Mouse (Mus musculus): Measurements from ENCODE around the gene Olfr118. TPM values are rescaled to one million over a fixed set of nuclear protein-coding genes. Genes with fewer than 3 reads are reported as not detected.
"Not testable (repeated sequence)": the region's sequence is repeated elsewhere in the genome, so short reads cannot be mapped to it uniquely, and the experiment has no call there.

Olfr118 gene
- polyA plus RNA-seq (2012): not detected in 2 replicates

- H3K27me3 ChIP-seq (ENCODE audit: control insufficient read depth): no peaks in the 10 kb centered on the region
- H3K9me3 ChIP-seq (ENCODE audit: control insufficient read depth, low read length): no peaks in the 10 kb centered on the region
These were observed at the start of gene Olfr118 for GRCm38 (mm10) chr17:37666688-37667087. Gene Olfr118, plus strand, starts transcription at chr17:37666988.

DNA sequence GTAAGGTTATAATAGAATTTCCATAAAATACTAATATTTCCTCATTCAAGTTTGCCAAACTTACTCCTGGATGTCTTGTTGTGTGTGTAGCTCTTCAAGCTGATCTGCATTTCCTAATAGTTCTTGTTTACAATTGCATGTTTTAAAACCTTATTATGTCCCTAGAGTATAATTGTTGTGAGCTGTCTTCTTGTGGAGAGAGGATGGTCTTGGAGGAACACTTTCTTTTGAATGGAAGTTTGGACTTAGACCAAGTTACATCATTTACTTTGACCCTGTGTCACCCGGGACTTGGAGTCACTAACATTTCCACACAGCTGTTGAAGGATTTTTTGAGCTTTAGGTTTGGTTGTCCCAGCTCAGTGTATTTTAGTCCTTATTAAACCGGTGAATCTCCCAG, 39.8 kb upstream of the Olfr118 start, which contains the start of the genes Olfr115 and Olfr116:
Gene Olfr115 (minus strand): TSS at position 101 of the 400 bp plus-strand sequence.
Gene Olfr116 (minus strand): TSS at position 191 of the 400 bp plus-strand sequence.
- Histone ChIP-seq H3K9me3 (ENCODE audit: control insufficient read depth, low read length) (peaks cover 4% of the 10 kb centered on the region), H3K4me3 (replicated peaks) (no peak within 1 kb of the TSS), H3K27me3 (ENCODE audit: control insufficient read depth) (no peaks in the 10 kb centered on the region), H3K36me3 (ENCODE audit: control insufficient read depth) (no peaks in the 10 kb centered on the region), H3K4me1 (ENCODE audit: control insufficient read depth) (no peaks in the 10 kb centered on the region)
- TF ChIP-seq GATA1 (IDR thresholded peaks at IDR 0.05; ENCODE audit: low read length) (no peak), TAL1 (IDR thresholded peaks at IDR 0.05; ENCODE audit: low read length) (no peak)

More at GRCm38 (mm10) chr17:37666688-37667087, at the start of gene Olfr118:
- TF ChIP-seq TAL1 (IDR thresholded peaks at IDR 0.05; ENCODE audit: low read length): no peak
- no peak for TF ChIP-seq GATA1 (IDR thresholded peaks at IDR 0.05; ENCODE audit: low read length)
- Histone ChIP-seq H3K4me1 (ENCODE audit: control insufficient read depth) (no peaks in the 10 kb centered on the region), H3K36me3 (ENCODE audit: control insufficient read depth) (no peaks in the 10 kb centered on the region), H3K4me3 (replicated peaks) (no peak within 1 kb of the TSS)

DNA sequence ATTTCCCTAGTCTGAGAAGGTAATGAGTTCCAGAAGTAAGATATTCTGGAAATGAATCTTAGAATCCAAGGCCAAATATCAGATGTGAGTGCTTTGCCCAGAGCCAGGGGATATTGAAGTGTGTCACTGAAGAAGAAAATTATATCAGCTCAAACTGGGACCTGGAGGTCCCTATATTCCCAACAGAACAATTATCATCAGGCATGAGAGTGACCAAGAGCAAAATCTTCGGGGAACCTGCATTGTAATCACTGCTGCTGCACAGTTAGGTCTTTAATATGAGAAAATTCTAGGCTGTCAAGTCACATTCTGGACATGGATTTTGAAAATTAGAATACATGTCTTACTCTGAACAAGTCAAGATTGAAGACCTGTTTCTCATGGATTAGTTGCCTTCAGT, 3.1 kb upstream of the Olfr118 start, which contains the start of gene Olfr117:
Gene Olfr117 (minus strand): TSS at position 101 of the 400 bp plus-strand sequence.
- Histone ChIP-seq H3K27me3 (ENCODE audit: control insufficient read depth) (no peaks in the 10 kb centered on the region), H3K4me1 (ENCODE audit: control insufficient read depth) (no peaks in the 10 kb centered on the region), H3K4me3 (replicated peaks) (no peak within 1 kb of the TSS), H3K36me3 (ENCODE audit: control insufficient read depth) (no peaks in the 10 kb centered on the region), H3K9me3 (ENCODE audit: control insufficient read depth, low read length) (no peaks in the 10 kb centered on the region)
- TF ChIP-seq TAL1 (IDR thresholded peaks at IDR 0.05; ENCODE audit: low read length) (no peak), GATA1 (IDR thresholded peaks at IDR 0.05; ENCODE audit: low read length) (no peak)

- H3K4me1 ChIP-seq (ENCODE audit: control insufficient read depth); H3K4me3 ChIP-seq (replicated peaks); H3K36me3 ChIP-seq (ENCODE audit: control insufficient read depth); H3K27me3 ChIP-seq (ENCODE audit: control insufficient read depth); H3K9me3 ChIP-seq (ENCODE audit: control insufficient read depth, low read length): not testable (repeated sequence)
These were observed 29.5 kb downstream of the Olfr118 start, which contains the start of gene Olfr119 for GRCm38 (mm10) chr17:37696264-37696663. Gene Olfr119, plus strand, starts transcription at chr17:37696564.

GRCm38 (mm10) chr17:37721508-37721907, 54.7 kb downstream of the Olfr118 start, which contains the start of gene Olfr120:
Gene Olfr120, plus strand, starts transcription at chr17:37721808.
- no peaks in the 10 kb centered on the region for H3K9me3 ChIP-seq (ENCODE audit: control insufficient read depth, low read length)
- H3K4me1 ChIP-seq (ENCODE audit: control insufficient read depth): no peaks in the 10 kb centered on the region
- H3K36me3 ChIP-seq (ENCODE audit: control insufficient read depth): no peaks in the 10 kb centered on the region
- no peak within 1 kb of the TSS for H3K4me3 ChIP-seq (replicated peaks)
- TF ChIP-seq TAL1 (IDR thresholded peaks at IDR 0.05; ENCODE audit: low read length) (no peak), GATA1 (IDR thresholded peaks at IDR 0.05; ENCODE audit: low read length) (no peak)
- H3K27me3 ChIP-seq (ENCODE audit: control insufficient read depth): no peaks in the 10 kb centered on the region

Other genes with a start within 250 kb of the Olfr118 start
- not detected in 2 replicates for gene Olfr108, start 221.5 kb upstream of the Olfr118 start, polyA plus RNA-seq (2012)
- not detected in 2 replicates for gene Olfr109, start 208.1 kb upstream of the Olfr118 start, polyA plus RNA-seq (2012)
- not detected in 2 replicates for gene H2-M2, start 183.4 kb upstream of the Olfr118 start, polyA plus RNA-seq (2012)
- 0.02 TPM in 1 of 2 replicates, not detected in the other for gene Olfr110, start 174.5 kb upstream of the Olfr118 start, polyA plus RNA-seq (2012)
- gene Olfr111, start 159.0 kb upstream of the Olfr118 start, polyA plus RNA-seq (2012): not detected in 2 replicates
- not detected in 2 replicates for gene Olfr112, start 97.5 kb upstream of the Olfr118 start, polyA plus RNA-seq (2012)
- gene Olfr113, start 89.3 kb upstream of the Olfr118 start, polyA plus RNA-seq (2012): not detected in 2 replicates
- not detected in 2 replicates for gene Olfr114, start 74.2 kb upstream of the Olfr118 start, polyA plus RNA-seq (2012)
- gene Olfr115, start 39.9 kb upstream of the Olfr118 start, polyA plus RNA-seq (2012): not detected in 2 replicates
- gene Olfr116, start 39.8 kb upstream of the Olfr118 start, polyA plus RNA-seq (2012): not detected in 2 replicates
- not detected in 2 replicates for gene Olfr117, start 3.2 kb upstream of the Olfr118 start, polyA plus RNA-seq (2012)
- not detected in 2 replicates for gene Olfr119, start 29.6 kb downstream of the Olfr118 start, polyA plus RNA-seq (2012)
- gene Olfr120, start 54.8 kb downstream of the Olfr118 start, polyA plus RNA-seq (2012): not detected in 2 replicates
- gene Olfr121, start 81.9 kb downstream of the Olfr118 start, polyA plus RNA-seq (2012): not detected in 2 replicates
- gene Olfr122, start 101.6 kb downstream of the Olfr118 start, polyA plus RNA-seq (2012): not detected in 2 replicates
- gene Olfr123, start 126.5 kb downstream of the Olfr118 start, polyA plus RNA-seq (2012): 0.03 TPM in 1 of 2 replicates, not detected in the other
- not detected in 2 replicates for gene Olfr124, start 132.9 kb downstream of the Olfr118 start, polyA plus RNA-seq (2012)
- gene Olfr125, start 166.0 kb downstream of the Olfr118 start, polyA plus RNA-seq (2012): not detected in 2 replicates
- gene Olfr126, start 180.5 kb downstream of the Olfr118 start, polyA plus RNA-seq (2012): not detected in 2 replicates
- gene Olfr127, start 233.4 kb downstream of the Olfr118 start, polyA plus RNA-seq (2012): not detected in 2 replicates

Measured in erythroblast, embryonic 14.5 days (primary cell).